Mouse (Mus musculus) layer of hippocampus, adult 9-11 months (tissue): ENCODE results near the gene Gm6337.
"Not testable (repeated sequence)": the region's sequence is repeated elsewhere in the genome, so short reads cannot be mapped to it uniquely, and the experiment has no call there.

ENCODE experiments used
- DNase-seq: peaks from one replicate; pipeline ENCODE4 v3.0.0; 2022

Gene Gm6337

GRCm38 (mm10) chr14:6058167-6058566, at the start of gene Gm6337:
Gene Gm6337 (minus strand): TSS chr14:6058267.
- DNase-seq, result not testable (repeated sequence)

DNA sequence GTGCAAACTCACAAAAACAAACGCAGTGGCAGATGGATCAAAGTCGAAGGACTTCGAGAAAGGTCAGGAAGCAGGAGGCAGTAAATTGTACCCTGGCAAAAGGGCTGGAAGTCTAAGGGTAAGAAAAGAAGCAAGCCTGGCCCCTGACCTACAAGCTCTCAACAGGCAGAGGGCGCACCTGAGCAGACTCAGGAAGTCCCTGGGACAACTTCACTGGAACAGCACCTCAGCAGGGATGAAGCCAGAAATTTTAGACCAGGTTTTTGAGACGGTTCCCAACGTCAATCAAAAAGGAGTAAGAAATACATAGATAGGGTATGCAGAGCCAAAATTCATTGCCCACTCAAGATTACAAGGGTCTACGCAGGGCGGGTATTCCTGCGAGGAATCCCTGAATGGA, 49.4 kb upstream of the Gm6337 start:
- DNase-seq, result not testable (repeated sequence)

- not testable (repeated sequence) for DNase-seq
Measured at GRCm38 (mm10) chr14:6093842-6094241, 35.8 kb upstream of the Gm6337 start, which contains the start of gene Gm8206. Gene Gm8206 (minus strand): TSS chr14:6093942.
